Mouse (Mus musculus): ENCODE results near the gene Capn7. TPM values are rescaled to one million over a fixed set of nuclear protein-coding genes. Genes with fewer than 3 reads are reported as not detected.

Gene Capn7
- polyA plus RNA-seq (2015; fragmentation: Illumina TruSeq; extraction: RNeasy Lipid Tissue Mini Kit (QIAGEN cat#74804); ENCODE audit: insufficient read depth, low read depth, low replicate concordance) = 11.4 TPM

DNA sequence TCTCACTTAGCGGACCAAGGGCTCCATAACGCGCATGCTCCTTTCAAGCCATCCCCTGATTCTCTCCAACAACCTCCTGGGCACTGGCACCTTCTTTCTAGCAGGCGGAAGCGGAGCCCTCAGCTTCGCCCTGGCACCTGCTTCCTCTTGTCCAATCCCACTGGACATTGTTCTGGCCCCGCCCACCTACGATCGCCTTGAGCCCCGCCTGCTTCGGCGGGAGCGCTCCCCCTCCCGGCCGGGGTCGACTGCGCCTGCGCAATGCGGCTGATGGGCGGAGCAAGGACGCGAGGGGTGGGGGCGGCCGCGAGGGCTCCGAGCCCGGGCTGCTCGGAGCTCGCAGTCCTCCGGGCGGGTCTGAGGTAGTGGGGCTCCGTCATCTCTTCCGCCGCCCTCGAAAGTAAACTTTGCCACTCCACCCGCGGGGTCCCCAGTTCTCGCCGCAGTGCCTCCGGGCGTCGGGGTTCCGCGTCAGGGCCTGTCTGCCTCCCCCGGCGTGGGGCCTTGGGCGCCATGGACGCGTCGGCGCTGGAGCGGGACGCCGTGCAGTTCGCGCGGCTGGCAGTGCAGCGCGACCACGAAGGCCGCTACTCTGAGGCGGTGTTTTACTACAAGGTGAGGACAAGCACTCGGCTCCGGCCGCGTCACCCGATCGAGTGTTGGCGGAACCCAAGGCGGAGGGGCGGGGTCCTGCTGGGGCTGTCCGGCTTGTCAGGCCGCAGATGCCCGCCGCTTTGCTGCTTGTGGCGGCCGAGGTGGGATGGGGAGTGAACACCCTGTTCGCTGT is at the start of gene Capn7:
Capn7 (plus strand) TSS at position 270 of the 787 bp plus-strand sequence.

DNA sequence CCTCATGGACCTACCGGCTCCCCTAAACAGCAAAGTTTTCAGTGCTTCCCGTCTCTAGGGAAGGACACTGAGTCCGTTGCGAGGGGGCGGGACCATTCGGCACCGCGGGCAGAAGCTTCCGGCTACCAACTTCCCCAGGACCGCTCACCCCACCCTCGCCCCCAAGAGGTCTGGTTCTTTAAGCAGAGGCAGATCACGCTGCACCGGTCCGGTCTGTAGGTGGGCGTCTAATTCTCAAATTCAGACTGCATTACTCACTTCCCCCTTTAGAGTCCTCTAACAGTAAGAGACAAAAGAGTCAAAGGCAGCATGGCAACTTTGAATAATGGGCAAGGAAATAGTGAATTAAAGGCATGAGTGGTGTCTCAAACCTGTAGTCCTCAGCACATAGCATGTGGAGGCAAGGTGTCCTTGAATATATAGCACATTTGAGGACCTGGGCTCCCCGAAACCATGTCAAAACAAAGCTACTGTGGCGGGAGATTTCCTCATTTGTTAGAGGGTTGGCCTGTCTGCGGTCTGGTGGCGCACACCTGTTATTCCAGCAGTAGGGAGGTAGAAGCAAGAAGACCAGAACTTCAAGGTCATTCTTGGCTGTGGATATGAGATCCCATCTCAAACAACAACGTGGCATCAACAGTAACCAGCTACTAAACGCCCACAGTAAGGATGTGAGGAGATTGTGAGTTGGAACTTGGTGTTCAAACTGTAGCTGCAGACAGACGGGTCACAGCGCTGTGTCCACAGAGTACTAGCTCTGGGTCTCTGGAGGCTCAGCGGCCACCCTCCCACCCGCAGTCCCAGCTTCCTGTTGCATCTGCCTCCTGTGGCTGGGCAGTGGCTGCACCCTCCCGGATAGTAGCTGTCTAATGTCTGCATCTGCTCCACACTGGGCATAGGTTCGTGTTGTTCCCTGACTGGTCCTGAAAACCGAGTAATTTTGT is 12.3 kb upstream of the Capn7 start, which contains the start of gene Dnah1:
Dnah1 (minus strand) TSS at position 48 of the 944 bp plus-strand sequence.

Other genes starting within 250 kb of the Capn7 start
- gene Smim4, start 207.7 kb upstream of the Capn7 start, polyA plus RNA-seq (2015; fragmentation: Illumina TruSeq; extraction: RNeasy Lipid Tissue Mini Kit (QIAGEN cat#74804); ENCODE audit: insufficient read depth, low read depth, low replicate concordance) = 7.6 TPM
- gene Nt5dc2, start 205.6 kb upstream of the Capn7 start, polyA plus RNA-seq (2015; fragmentation: Illumina TruSeq; extraction: RNeasy Lipid Tissue Mini Kit (QIAGEN cat#74804); ENCODE audit: insufficient read depth, low read depth, low replicate concordance) = 7.7 TPM
- gene Stab1, start 168.0 kb upstream of the Capn7 start, polyA plus RNA-seq (2015; fragmentation: Illumina TruSeq; extraction: RNeasy Lipid Tissue Mini Kit (QIAGEN cat#74804); ENCODE audit: insufficient read depth, low read depth, low replicate concordance) = 51.5 TPM
- gene Tnnc1, start 128.3 kb upstream of the Capn7 start, polyA plus RNA-seq (2015; fragmentation: Illumina TruSeq; extraction: RNeasy Lipid Tissue Mini Kit (QIAGEN cat#74804); ENCODE audit: insufficient read depth, low read depth, low replicate concordance) = 1.8 TPM
- gene Nisch, start 119.7 kb upstream of the Capn7 start, polyA plus RNA-seq (2015; fragmentation: Illumina TruSeq; extraction: RNeasy Lipid Tissue Mini Kit (QIAGEN cat#74804); ENCODE audit: insufficient read depth, low read depth, low replicate concordance) = 88.9 TPM
- gene Sema3g, start 118.8 kb upstream of the Capn7 start, polyA plus RNA-seq (2015; fragmentation: Illumina TruSeq; extraction: RNeasy Lipid Tissue Mini Kit (QIAGEN cat#74804); ENCODE audit: insufficient read depth, low read depth, low replicate concordance) = 7.7 TPM
- gene Phf7, start 85.3 kb upstream of the Capn7 start, polyA plus RNA-seq (2015; fragmentation: Illumina TruSeq; extraction: RNeasy Lipid Tissue Mini Kit (QIAGEN cat#74804); ENCODE audit: insufficient read depth, low read depth, low replicate concordance) = 5.2 TPM
- 9.0 TPM for gene Bap1, start 85.2 kb upstream of the Capn7 start, polyA plus RNA-seq (2015; fragmentation: Illumina TruSeq; extraction: RNeasy Lipid Tissue Mini Kit (QIAGEN cat#74804); ENCODE audit: insufficient read depth, low read depth, low replicate concordance)
- 0.37 TPM for gene Dnah1, start 12.7 kb upstream of the Capn7 start, polyA plus RNA-seq (2015; fragmentation: Illumina TruSeq; extraction: RNeasy Lipid Tissue Mini Kit (QIAGEN cat#74804); ENCODE audit: insufficient read depth, low read depth, low replicate concordance)
- gene Sh3bp5, start 99.4 kb downstream of the Capn7 start, polyA plus RNA-seq (2015; fragmentation: Illumina TruSeq; extraction: RNeasy Lipid Tissue Mini Kit (QIAGEN cat#74804); ENCODE audit: insufficient read depth, low read depth, low replicate concordance) = 11.0 TPM
- 8.0 TPM for gene Eaf1, start 157.8 kb downstream of the Capn7 start, polyA plus RNA-seq (2015; fragmentation: Illumina TruSeq; extraction: RNeasy Lipid Tissue Mini Kit (QIAGEN cat#74804); ENCODE audit: insufficient read depth, low read depth, low replicate concordance)
- 5.1 TPM for gene Mettl6, start 158.4 kb downstream of the Capn7 start, polyA plus RNA-seq (2015; fragmentation: Illumina TruSeq; extraction: RNeasy Lipid Tissue Mini Kit (QIAGEN cat#74804); ENCODE audit: insufficient read depth, low read depth, low replicate concordance)